ENCODE assay signal across 9 mouse cellular contexts in the genomic region with DNA sequence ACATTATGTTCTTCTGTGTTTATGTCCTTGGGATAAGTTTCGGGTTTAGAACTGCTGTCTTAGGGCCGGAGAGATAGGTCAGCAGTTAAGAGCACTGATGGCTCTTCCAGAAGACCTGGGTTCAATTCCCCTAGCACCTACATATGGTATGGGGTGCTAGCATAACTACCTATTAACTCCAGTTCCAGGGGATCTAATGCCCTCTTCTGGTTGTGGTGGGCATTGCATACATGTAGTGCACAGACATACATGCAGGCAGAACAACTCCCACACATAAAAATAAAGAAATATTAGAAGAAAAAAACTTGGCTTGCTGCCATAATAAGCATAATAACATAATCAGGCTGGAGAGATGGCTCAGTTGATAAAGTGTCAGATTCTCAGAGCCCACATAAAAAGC. TPM values are rescaled to one million over a fixed set of nuclear protein-coding genes. Genes with fewer than 3 reads are reported as not detected.
DNase-seq lines count a peak whose midpoint lies in the region; ATAC-seq lines count a peak whose summit lies in the region.
"Had no signal": no experiment of that assay in that cellular context is flagged by ENCODE, and none has a peak within 500 bp of the region (broad histone marks: within the 10 kb centered on the region; RNA-seq: fewer than 3 reads in every experiment).

No protein-coding gene starts in this region.

- no peak overlapping the region for H3K4me2 ChIP-seq in limb, embryonic 11.5 days (ENCODE audit: low read depth, severe bottlenecking)

- H3K9me3 ChIP-seq in limb, embryonic 11.5 days (ENCODE audit: control insufficient read depth, low read length) = no peaks in the 10 kb centered on the region
- no peaks in the 10 kb centered on the region for H3K9me3 ChIP-seq in limb, embryonic 10.5 days (replicated peaks)

- no peak overlapping the region for H3K27ac ChIP-seq in limb, embryonic 11.5 days (replicated peaks; ENCODE audit: low read depth, low read length)
- H3K27ac ChIP-seq in limb, embryonic 10.5 days = no peak overlapping the region

- DNase-seq in embryo, embryonic 10.5 days (ENCODE audit: low spot score) = peak; percentile 46
- DNase-seq in embryo, embryonic 11 days = no peak
- DNase-seq in limb, embryonic 11.5 days (ENCODE audit: low spot score) = peak; percentile 47
- no peak for DNase-seq in limb, embryonic 10.5 days (ENCODE audit: low spot score)
- peak; percentile 62 for DNase-seq in ZHBTc4 (ENCODE audit: low read depth, low spot score)
- peak; percentile 32 for DNase-seq in retina, embryonic 14.5 days (ENCODE audit: low spot score)
- DNase-seq in left cerebral cortex, postnatal 10 days (ENCODE audit: extremely low spot score in 1 of 2, low spot score in 2 of 2) = no peak
- no peak for DNase-seq in urinary bladder, postnatal 14 days (ENCODE audit: low spot score)
- DNase-seq: right cerebral cortex, postnatal 4 days had no signal

- no peak overlapping the region for H3K4me3 ChIP-seq in limb, embryonic 11.5 days (ENCODE audit: low read depth, low read length)
- no peak overlapping the region for H3K4me3 ChIP-seq in limb, embryonic 10.5 days

- H3K36me3 ChIP-seq in limb, embryonic 11.5 days (ENCODE audit: control insufficient read depth, insufficient read depth, low read length) = no peaks in the 10 kb centered on the region; the same call in 1 of the 2 replicates
- H3K36me3 ChIP-seq in limb, embryonic 10.5 days = peaks cover 5% of the 10 kb centered on the region; the same call in 1 of the 2 replicates

- no peaks in the 10 kb centered on the region for H3K27me3 ChIP-seq in limb, embryonic 11.5 days (ENCODE audit: control insufficient read depth, insufficient read depth, low read length)
- H3K27me3 ChIP-seq in limb, embryonic 10.5 days (ENCODE audit: low read depth, poor library complexity, severe bottlenecking) = no peaks in the 10 kb centered on the region

- ATAC-seq in limb, embryonic 11.5 days (ENCODE audit: insufficient number of reproducible peaks, low FRiP score, low TSS enrichment, low read depth) = no peak

- H3K4me1 ChIP-seq in limb, embryonic 11.5 days (ENCODE audit: control insufficient read depth, insufficient read depth, low read length) = no peaks in the 10 kb centered on the region
- H3K4me1 ChIP-seq in limb, embryonic 10.5 days = peaks cover 3% of the 10 kb centered on the region; the same call in 1 of the 2 replicates

- no peak overlapping the region for H3K9ac ChIP-seq in limb, embryonic 11.5 days (ENCODE audit: low read length)

- intact Hi-C loops in left cerebral cortex, postnatal 10 days (cut with DNase I) = no loop called here

- 93% methylated on average over 2 of the region's 2 CpGs for WGBS in limb, embryonic 11.5 days
- 97% methylated on average over 2 of the region's 2 CpGs for WGBS in limb, embryonic 10.5 days

RNA-seq across cellular contexts. Expression of gene Ift43, which starts 28.3 kb away (rescaled TPM):
- 72.4 and 81.3 TPM in 2 replicates for polyA plus RNA-seq in limb, embryonic 11.5 days (2014; fragmentation: Nextera tagmentation; extraction: Ambion mirVana)
- 61.2 and 71.6 TPM in 2 replicates for polyA plus RNA-seq in limb, embryonic 10.5 days (2016; fragmentation: Nextera tagmentation; extraction: Ambion mirVana)
- 10 to 100 TPM; 11.4 to 15.4 TPM for total RNA-seq in left cerebral cortex, postnatal 10 days (2021)

RNA-seq across cellular contexts. Expression of gene Tgfb3, which starts 31.8 kb away (rescaled TPM):
- polyA plus RNA-seq in limb, embryonic 11.5 days (2014; fragmentation: Nextera tagmentation; extraction: Ambion mirVana) = 20.3 and 20.8 TPM in 2 replicates
- 15.7 and 24.3 TPM in 2 replicates for polyA plus RNA-seq in limb, embryonic 10.5 days (2016; fragmentation: Nextera tagmentation; extraction: Ambion mirVana)
- total RNA-seq in left cerebral cortex, postnatal 10 days (2021) = 1 to 10 TPM; 9.2 to 9.3 TPM

Comparison
In these comparisons a context has a peak if more than half of its experiments do, and no peak if none do; other contexts are left out.
1. DNase-seq: peak in embryo, embryonic 10.5 days (single experiment), limb, embryonic 11.5 days (single experiment), ZHBTc4 (single experiment) and retina, embryonic 14.5 days (single experiment); none in embryo, embryonic 11 days (single experiment), limb, embryonic 10.5 days (single experiment), left cerebral cortex, postnatal 10 days (0 of 2) and urinary bladder, postnatal 14 days (single experiment).